Mouse (Mus musculus) kidney, postnatal 36 days (tissue): ENCODE data around the gene Hdgfl2.

ENCODE experiments used
- DNase-seq, 2 experiments: peaks; one replicate each; pipeline ENCODE4 v3.0.0; 2021 to 2022; ENCODE audit warnings: mixed read lengths in 2 of 2

The Hdgfl2 gene

GRCm38 (mm10) chr17:56078880-56079795 lies at the start of gene Hdgfl2:
Gene Hdgfl2, plus strand, starts transcription at chr17:56079634.
- peak; percentile 100 for DNase-seq

DNA sequence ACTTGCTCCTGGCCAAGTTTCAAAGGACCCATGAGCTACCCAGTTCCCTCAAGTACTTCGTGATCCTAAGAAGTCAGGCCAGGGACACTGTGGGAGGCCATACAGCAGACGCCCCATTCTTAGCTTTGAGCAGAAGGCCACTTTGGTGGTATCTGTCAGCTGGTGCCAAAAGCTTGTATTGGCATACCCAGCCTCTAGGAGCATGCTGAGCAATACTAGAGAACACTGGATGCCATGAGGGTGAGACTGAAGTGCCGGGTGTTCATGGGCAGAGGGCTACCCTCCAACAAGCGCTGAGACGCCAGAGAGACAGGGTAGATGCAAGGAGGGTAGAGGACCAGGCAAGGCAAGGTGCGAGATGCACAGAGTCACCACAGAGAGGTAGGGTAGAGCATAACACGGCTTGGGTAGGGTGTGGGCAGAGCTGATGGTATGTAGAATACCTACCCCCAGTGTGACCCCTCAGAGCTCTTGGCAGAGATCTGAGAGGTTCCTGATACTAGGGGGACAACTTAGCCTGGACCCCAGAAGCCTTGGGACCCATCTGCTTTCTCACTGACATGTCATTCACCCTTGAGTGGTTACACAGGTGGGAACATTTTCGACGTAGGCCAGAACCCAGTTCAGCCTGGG lies 49.1 kb upstream of the Hdgfl2 start:
- peak in 1 of 2 experiments; percentile 3 for DNase-seq

DNA sequence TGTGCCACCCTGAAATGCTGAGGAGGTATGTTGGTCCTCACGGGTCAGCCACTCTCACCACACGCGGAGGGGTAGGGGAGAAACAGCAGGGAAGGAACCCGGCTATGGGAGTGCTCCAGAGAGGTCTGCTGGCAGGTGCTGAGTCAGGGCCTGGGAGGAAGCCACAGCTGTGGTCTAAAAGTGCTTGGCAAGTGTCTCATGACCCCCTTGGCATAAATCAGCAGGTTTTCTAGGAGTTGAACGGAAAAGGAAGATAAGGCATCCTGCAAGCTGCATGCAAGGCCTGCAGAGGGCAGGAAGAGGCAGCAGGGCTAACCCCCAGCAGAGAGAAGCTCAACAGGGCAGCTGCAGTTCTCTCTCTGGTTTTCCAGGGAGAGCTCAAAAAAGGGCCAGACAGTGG lies 48.5 kb upstream of the Hdgfl2 start:
- peak; percentile 77 to 79 for DNase-seq

DNA sequence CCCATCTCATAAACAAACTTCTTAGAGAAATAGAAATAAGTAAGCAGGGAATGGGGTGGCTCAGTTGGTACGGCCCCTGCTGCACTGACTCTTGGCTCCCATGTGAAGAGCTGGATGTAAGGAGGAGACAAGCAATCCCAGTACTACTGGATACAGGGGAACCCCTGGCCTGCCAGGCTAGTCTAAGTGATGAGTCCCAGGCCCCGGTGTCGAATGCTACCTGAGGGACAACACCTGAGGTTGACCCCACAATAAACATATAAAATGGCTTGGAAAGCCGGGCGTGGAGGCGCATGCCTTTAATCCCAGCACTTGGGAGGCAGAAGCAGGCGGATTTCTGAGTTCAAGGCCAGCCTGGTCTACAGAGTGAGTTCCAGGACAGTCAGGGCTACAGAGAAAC lies 48.0 kb upstream of the Hdgfl2 start:
- DNase-seq: peak in 1 of 2 experiments; percentile 2

- peak; percentile 54 to 70 for DNase-seq
Observed at GRCm38 (mm10) chr17:56032127-56032733, 47.2 kb upstream of the Hdgfl2 start.

DNA sequence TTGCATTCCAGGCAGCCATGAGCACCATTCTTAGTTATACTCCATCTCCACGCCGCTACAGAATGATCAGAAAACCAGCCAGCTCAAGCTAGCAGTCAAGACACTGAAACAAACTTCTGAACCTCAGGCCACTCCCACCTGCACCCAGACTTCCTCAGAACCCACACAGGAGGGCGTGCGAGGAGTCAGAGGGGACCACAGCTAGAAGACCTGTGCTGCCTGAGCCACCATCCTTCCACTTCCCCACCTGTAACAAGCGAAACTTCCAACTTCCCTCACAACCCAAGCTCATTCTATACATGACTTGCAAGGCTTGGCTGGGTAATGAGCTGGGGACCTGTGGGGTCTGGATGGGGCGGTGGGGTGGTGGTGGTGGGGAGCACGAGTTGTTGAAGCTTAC lies 46.6 kb upstream of the Hdgfl2 start:
- DNase-seq: peak in 1 of 2 experiments; percentile 10

DNA sequence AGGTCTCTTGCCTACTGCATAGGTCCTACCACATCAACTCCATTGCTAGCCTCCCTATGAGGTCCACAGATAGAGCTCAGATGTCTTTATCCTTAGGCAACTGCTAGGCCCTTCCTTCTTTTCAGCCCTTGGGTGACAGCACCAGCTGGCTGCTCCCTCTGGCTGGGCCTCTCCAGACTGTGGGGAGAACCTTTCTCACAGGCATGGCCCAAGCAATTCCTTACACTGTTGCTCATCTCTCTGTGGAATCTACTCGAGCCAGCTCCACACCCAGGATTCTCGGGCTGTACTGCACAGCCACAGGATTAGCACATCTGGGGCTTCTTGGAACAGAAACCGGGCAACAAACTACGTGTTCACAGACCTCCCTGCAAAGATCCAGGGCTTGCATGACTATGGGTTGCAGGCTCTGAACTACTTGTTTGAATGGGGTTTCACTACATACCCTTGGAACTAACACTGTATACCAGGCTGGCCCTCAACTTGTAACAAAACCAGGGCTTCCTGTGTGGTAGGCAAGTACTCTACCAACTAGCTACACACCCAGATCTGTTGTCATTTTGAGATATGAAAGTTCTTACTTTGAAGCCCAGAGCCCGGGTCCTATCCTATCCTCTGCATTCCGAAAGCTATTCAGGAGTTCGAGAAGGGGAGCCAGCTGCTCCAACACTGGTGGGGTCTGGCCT lies 45.3 kb upstream of the Hdgfl2 start:
- no peak for DNase-seq

GRCm38 (mm10) chr17:56034726-56035100 lies 44.7 kb upstream of the Hdgfl2 start:
- no peak for DNase-seq

DNA sequence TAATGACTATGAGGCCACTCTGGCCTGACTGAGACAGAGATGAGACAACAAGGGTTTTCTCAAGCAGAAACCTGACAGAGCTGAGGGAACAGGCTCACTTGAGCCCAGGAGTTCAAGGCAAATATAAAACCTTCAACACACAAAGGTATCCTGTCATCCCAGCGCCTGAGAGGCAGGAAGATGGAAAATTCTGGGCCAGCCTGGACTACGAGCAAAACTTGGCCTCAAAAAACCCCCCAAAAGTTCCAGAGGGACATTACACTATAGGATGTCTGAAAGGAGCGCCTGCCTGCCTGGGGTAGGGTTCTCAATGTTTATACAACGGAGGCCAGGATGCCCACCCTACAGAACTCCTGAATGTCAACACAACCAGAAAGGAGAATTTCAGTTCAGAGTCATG lies 44.2 kb upstream of the Hdgfl2 start:
- no peak for DNase-seq

GRCm38 (mm10) chr17:56036176-56036900 lies 43.1 kb upstream of the Hdgfl2 start, which contains the start of gene Sh3gl1:
Gene Sh3gl1, minus strand, starts transcription at chr17:56036635.
- DNase-seq: peak; percentile 98 to 99

DNA sequence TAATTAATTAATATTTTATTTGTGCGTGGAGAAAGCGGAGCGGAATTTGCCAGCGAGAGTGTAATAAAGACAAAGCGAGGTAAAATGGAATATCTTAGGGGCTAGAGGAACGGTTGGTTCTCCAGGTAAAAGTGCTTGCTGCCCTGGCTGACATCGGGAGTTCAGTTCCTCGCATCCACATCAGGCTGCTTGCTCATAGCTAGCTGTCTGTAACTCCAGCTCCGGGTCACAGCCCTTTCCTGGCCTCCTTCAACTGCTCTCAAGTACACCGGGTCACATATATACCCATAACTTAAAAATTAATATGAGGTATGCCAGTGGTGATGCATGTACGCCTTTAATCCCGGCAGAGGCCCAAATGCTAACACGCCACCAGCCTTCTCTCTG lies 42.5 kb upstream of the Hdgfl2 start:
- DNase-seq: no peak

DNA sequence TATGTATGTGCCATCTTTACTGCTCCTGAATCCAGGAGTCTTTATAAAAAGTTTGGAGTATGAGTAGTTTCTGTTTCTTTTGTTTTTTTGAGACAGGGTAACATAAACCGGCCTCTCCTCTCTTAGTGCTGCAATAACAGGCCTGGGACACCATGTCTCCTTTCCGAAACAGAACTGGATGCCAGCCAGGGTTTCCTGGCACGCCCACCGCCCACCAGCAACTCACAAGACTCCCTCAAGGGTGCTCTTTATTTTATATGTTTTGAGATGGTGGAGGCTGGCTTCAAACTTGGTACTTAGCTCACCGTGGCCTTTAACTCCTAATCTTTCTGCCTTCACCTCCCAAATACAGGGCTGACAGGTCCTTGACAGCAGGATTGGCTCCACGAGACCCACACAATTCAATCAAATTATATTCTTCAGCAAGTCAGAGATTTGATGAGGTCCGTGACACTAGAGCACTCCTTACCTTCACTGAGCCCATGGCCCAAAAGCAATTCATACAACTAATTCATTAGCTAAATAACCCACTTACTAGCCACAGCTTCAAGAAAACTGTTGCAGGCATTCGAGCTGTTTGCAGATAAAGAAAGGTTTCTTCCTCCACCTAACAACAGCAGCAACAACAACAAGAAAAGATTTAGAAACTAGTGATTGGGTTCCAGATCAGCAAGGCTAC lies 40.7 kb upstream of the Hdgfl2 start:
- DNase-seq: no peak

GRCm38 (mm10) chr17:56039345-56039744 lies 40.1 kb upstream of the Hdgfl2 start:
- DNase-seq: no peak

GRCm38 (mm10) chr17:56040030-56040856 lies 39.2 kb upstream of the Hdgfl2 start, which contains the start of gene Chaf1a:
Gene Chaf1a, plus strand, starts transcription at chr17:56040439.
- peak; percentile 99 to 100 for DNase-seq

DNA sequence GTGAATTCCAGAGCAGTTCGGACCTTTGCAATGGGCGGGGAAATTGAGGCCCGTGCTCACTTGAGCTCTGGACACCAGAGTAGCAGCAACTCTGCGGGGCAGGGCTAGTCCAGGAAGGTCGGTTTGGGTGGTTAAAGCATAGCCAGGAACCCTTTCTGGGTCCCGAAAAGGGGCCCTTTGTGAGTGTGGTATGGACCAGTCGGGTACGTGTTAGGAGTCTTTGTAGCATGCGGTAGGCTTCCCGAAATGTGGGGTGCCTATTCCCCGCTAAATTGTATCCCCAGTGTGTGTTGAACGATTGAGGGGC lies 38.6 kb upstream of the Hdgfl2 start:
- DNase-seq: no peak

- DNase-seq: no peak
Observed at GRCm38 (mm10) chr17:56051369-56051768, 28.1 kb upstream of the Hdgfl2 start.

DNA sequence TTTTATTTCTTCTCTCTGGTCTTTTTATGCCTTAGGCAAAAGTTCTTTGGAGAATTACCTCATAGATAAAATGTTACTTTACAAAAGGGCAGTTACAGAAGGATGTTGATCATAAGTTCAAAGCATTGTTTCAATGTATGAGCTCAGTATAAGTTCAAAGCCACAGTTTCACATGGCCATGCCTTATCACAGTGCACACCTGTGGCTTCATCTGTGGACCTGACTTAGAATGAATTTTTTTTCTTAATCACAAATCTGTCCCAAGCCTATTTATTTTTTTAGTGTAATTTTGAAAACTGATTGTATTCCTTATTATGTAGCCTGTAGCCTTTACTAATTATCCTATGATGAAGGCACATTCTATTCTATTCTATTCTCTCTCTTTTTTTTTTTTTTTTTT lies 24.5 kb upstream of the Hdgfl2 start:
- DNase-seq: no peak

DNA sequence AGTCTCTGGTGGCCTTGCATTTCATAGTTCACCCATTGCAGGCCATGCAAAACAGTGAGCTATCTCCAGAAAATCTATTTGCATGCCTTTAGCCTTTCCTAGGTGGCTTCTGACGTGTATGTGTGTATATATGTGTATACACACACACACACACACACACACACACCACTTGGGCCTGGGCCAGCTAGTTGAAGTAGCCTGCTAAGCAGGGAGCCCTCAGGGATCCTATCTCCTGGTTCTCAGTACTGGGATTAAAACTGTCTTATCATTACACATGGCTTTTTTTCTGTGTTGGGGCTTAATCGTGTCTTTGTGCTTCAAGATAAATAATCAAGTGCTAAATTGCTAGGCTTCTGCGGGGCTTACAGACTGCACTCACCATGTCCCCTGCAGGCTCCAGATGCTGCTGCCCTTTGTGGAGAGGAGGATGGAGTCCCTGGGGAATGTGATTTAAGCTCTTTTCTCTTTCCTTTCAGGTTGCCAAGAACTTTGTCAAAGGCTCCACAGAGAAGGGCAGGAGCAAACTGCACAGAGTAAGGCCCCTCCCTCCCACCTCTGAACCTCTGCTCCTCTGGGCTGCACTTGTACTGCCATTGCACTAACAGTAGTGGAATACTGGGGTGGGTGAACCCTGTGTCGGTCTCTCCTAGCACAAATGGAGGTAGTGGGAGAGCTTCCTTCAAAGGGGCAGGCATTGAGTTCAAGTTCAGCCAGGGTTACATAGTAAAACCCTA lies 23.3 kb upstream of the Hdgfl2 start:
- no peak for DNase-seq

DNA sequence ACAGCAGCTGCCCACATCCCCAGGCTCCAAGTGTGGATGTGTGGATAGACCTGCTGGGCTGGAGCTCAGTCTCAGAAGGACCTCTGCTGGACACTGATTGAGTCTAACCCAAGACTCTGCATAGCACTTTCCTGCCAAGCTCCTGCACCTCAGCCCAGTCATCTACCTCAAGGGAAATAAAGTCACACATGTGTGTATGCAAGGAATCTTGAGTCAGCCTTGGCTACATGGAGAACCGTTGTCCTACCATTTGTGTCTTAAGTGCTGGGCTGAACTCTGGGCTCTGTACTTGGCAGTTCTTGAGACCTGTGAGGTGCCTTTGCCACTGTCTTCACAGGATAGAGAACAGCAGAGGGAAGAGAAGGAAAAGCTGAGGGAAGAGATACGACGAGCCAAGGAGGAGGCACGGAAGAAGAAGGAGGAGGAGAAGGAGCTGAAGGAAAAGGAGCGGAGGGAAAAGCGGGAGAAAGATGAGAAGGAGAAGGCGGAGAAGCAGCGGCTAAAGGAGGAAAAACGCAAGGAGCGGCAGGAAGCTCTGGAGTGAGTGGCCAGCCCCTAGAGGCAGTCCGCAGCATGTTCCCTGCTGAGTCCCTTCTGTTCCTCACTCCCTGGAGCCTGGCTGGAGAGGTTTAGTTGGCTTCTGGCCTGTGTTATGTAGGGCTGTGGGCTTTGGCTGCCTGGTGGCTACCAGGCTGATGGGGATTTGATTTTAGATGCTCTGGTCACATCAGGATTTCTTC lies 21.9 kb upstream of the Hdgfl2 start:
- DNase-seq: no peak
